Mouse (Mus musculus) heart, postnatal 10 days (tissue): Measurements from ENCODE around the gene Ccdc51. TPM values are rescaled to one million over a fixed set of nuclear protein-coding genes. Genes with fewer than 3 reads are reported as not detected.

Experiments
- DNase-seq, 2 experiments: peaks; one replicate each; pipeline ENCODE4 v3.0.0; 2021
- intact Hi-C: fragments of 180-260 bp; cut with DNase I; formaldehyde crosslinking; loops from one replicate; pipeline ENCODE4 v1.15.1; 2025
- total RNA-seq, 2 experiments: library from RNA; stranded (reverse); gene quantifications; 2 replicates each; pipeline ENCODE4 v1.2.3; 2021

The Ccdc51 gene
- 10 to 100 TPM; 10.3 to 12.4 TPM for total RNA-seq

DNA sequence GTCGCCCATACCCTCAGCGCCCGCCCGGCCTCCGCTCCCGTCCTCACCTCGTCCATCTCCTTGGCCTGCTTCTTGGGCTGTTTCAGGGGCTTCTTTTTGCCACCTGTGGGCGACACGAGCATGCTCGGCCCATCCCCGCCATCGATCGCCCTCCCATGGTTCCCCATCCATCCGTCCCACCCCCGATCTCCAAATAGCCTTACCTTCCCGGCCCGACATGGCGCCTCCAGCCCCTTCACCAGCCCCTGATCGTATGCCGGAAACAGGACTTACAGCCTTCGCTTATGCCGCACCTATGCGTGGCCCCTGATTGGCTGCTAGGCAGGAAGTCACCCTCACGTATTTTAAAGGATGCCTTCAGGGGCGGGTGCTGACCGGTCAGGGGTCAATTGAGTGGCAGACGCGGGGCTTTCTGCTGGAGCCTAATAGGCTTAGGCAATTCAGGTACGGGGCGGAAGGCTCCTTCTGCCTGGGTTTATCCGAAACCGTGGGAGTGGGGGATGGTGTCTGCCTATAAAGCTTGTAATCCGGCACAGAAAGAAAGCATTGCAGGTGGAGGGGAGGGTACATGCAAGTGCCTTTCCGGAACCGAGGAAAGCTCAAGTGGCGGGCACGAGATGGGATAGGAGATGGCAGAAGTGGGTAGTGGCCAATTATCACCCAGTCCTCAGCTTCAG is at the start of gene Ccdc51, which contains the start of gene Tma7:
Gene Ccdc51, plus strand, starts transcription at position 370 of the 677 bp plus-strand sequence.
Gene Tma7, minus strand, starts transcription at position 464 of the 677 bp plus-strand sequence.
- intact Hi-C loops = no loop called here
- DNase-seq = peak; percentile 85 to 89

DNA sequence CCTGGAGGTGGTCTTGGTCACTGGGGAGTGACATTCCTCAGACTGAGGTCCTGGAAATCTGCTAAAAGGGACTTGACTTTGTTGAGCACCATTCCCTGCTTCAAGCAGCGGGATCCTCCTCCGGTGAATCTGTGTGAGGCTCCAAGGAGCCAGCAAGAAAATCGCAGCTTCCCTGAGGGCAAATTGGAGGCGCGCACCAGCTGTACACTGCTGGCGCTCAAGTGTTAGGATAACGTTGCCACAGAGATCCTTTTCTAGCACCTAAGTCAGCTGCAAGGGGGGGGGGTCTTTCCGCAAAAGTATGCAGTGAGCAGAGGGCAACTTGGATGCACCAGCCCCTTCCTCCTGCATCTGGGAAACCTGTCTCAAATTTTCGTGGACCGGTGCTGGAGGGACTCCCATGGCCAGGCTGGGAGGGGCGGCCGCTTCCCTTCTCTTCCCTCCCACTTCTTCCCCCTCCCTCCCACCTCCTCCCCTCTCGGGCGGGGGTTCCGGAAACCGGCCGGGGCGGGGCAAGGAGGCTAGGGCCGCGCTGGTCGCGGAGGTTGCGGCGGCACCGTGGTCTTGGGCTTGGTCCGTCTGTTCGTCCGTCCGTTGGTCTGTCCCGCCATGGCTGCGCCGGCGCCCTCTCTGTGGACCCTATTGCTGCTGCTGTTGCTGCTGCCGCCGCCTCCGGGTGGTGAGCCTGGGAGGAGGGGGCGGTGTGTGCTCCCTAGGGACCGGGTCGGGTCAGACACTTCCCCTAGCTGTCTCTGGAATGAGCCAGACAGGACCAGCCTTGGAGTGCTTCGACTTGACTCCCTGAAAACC is 44.0 kb upstream of the Ccdc51 start, which contains the start of gene Shisa5:
Gene Shisa5, plus strand, starts transcription at position 480 of the 810 bp plus-strand sequence.
- DNase-seq = peak; percentile 86 to 87
- intact Hi-C loops = loop anchor here (1.0 to 5.0 kb wide), 2 partner anchors 21 to 36 kb away; partner anchors contain the start of gene Trex1

DNA sequence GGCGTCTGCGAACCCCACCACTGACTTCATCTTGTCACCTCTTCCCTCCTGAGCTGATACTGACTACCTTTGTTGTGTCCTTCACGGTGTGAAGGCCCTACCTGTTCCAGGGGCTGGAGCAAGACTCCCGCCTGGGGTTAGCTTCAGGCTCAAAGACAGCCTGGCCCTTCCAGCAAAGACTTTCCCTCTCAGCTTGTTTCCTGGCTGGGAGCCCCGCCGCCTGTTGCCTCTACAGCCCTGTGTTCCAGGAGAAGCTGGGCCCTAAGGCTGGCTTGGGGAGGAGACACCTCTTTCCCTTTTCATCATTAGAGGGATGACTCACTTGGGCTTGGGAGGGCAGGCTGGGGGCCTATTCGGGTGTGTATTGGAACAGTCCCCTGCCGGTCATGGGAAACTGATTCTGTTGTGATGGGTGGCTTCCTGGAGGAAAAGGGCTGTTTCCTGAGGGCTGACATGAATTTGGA is 43.4 kb upstream of the Ccdc51 start:
- intact Hi-C loops = loop anchor here (1.0 to 5.0 kb wide), 2 partner anchors 20 to 37 kb away; partner anchors contain the start of gene Trex1
- DNase-seq = peak; percentile 67 to 72

DNA sequence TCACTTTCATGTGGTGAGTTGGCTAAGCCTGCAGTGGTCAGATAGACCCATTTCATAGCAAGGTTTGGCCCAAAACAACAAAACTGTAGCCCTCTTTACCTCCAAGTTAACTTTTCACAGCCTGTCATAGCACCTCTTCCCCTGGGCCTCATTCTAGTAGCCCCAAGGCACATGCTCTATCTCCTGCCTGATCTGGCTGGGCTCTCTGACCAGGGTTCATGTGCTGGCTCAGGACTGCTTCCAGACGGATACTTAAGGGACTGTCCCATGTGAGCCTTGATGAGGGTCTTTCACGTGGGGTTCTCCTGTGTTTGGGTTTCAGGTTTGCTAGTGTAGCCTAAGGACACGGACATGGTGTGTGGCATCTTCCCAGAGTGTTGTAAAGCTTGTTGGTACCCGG is 42.6 kb upstream of the Ccdc51 start:
- intact Hi-C loops = loop anchor here (5.0 kb wide), 1 partner anchor 37 kb away; no protein-coding TSS in a partner anchor

DNA sequence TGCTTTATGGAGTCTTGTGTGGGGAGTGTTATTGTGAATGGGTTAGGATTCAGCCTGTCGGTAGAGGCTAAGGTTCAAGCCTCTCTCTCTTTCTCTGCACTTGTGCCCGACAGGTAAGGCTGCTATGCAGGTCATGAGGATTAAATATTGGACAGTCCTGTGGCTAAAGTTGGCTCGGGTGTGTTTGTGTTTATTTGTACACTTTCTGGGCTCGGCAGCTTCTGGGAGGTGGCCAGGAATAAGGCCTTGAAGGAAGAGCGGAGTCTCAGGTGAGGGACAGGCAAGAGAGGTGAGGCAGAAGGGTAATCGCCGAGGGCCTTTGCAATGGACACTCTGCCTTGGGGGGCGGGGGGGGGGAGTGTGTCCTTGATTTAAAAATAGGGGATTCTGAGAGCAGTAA is 42.1 kb upstream of the Ccdc51 start:
- no peak for DNase-seq
- intact Hi-C loops = no loop called here

More for the DNA sequence above, 42.6 kb upstream of the Ccdc51 start:
- DNase-seq = no peak

DNA sequence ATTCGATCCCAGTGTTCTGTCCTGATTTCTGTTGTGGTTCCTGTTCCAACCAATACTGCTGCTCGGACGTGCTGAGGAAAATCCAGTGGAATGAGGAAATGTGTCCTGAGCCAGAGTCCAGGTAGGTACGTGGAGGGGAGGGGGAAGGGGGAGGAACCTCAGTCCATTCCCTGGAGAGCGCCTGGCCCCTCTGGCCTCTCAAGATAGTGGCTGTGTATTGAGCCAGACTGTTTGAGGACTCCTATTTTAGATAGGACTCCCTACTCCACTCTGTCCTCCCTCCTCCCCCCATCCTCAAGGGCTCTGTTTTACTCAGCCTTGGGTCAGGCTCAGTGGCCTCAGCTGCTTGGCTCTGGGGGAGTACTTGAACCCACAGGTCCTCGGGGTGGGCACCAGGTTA is 41.4 kb upstream of the Ccdc51 start:
- DNase-seq = no peak
- intact Hi-C loops = no loop called here

DNA sequence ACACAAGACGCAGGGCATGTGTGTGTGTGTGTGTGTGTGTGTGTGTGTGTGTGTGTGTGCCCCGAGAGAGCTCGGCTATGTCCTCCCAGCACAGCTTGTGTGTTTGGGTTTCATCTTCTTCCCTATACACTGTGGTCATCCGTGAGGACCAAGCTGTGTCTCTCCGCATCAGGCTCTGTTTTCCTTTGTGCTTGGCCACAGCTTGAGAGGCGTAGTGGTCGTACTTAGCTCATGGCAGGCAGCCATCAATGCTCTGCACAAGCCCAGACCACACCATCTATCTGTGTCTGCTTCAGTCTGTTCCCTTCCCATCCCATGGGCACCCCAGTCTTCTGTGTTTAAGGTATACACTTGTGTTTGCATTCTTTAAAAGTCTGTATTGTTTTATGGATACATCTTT is 40.9 kb upstream of the Ccdc51 start:
- no peak for DNase-seq
- intact Hi-C loops = no loop called here

DNA sequence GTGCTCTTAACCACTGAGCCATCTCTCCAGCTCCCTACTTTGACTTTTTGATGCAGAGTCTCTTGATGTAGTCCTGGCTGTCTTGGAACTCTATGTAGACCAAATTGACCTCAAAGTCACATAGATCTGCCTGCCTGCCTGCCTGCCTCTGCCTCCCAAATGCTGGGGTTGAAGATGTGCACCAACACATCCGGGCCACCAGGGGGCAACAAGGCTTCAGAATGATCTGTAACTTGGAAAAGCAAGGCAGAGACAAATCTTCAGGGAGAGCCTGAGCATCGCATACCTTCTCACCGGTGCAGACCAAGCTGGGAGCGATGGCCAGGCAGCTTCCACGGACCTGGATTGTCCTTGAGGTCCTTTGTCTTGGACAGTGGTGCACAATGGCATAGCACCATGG is 36.0 kb upstream of the Ccdc51 start:
- peak; percentile 61 to 76 for DNase-seq
- intact Hi-C loops = no loop called here

DNA sequence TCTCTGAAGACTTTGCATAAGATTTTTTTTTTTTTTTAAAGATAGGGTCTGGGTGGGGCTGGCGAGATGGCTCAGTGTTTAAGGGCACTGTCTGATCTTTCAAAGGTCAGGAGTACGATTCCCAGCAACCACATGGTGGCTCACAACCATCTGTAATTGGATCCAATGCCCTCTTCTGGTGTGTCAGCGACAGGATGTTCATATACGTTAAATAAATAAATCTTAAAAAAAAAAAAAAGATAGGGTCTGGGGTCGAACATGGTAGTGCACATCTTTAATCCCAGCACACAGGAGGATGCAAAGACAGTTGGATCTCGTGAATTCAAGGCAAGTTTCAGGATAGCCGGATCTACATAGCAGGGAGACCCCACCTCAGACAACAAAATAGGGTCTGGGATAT is 33.0 kb upstream of the Ccdc51 start:
- no peak for DNase-seq
- intact Hi-C loops = no loop called here

DNA sequence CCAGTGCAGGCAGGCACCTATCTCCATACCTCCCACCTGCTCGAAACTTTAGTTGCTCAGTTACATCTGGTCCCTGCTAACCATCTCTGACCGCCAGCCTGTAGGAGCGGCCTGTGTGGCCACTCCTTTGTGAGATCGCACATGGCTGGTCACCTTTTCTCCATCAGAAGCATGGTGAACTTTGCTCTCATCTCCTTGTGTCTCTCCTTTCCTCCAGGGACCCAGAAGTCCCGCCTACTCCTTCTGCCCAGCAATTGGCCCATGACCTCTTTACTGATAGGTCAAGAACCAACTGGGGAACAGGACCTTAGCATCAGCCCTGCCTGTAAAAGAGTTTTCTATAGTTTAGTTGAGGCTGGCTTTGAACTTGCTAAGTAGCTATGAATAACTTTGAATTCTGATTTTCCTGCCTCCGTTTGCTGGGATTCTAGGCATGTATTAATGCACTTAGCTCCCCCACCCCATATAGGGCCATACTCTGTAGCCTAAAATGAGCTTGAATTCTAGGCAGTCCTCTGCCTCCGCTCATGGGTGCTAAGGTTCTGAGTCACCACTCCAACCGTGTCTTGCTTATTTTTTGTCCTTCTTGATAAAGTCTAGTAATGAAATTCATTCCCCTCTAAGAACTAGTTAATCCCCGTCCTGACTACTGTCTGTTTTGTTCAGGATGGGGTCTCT is 32.2 kb upstream of the Ccdc51 start:
- DNase-seq = no peak
- intact Hi-C loops = no loop called here

DNA sequence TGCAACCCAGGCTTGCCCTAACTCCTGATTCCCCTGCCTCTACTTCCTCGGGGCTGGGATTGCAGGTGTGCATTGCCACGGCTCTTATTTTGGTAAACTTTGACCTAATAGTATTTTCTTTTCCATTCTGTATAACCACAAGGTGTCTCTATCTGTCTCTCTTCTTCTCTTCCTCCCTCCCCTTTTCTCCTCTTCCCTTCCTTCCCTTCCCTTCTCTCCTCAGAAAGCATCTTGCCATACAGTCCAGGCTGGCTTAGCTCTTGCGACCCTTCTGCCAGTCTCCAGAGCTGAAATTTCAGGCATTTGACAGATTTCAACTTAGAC is 31.7 kb upstream of the Ccdc51 start:
- no peak for DNase-seq

DNA sequence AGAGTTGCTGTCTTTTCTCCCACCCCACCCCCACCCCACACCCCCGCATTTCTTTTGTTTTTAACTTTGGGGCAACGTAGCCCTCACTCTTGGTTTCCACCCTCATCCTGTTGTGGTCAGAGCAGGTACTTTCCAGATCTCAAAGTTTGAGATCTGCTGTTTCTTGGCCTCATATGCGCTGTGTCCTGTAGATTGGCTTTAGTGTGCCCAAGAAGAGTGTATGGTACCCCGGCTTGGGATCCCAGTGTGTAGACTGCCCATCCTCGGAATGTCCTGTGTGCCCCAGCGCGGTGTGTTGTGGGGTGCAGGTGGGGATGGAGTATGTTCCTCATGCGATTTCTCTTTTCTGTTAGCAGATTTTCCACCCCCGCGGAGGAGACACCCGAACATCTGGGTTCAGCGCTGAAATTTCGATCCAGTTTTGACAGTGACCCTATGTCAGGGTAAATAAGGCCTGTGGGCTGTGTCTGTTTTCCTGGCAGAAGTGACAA is 31.2 kb upstream of the Ccdc51 start:
- no peak for DNase-seq
- intact Hi-C loops = no loop called here

More for the DNA sequence above, 31.7 kb upstream of the Ccdc51 start:
- intact Hi-C loops = no loop called here

DNA sequence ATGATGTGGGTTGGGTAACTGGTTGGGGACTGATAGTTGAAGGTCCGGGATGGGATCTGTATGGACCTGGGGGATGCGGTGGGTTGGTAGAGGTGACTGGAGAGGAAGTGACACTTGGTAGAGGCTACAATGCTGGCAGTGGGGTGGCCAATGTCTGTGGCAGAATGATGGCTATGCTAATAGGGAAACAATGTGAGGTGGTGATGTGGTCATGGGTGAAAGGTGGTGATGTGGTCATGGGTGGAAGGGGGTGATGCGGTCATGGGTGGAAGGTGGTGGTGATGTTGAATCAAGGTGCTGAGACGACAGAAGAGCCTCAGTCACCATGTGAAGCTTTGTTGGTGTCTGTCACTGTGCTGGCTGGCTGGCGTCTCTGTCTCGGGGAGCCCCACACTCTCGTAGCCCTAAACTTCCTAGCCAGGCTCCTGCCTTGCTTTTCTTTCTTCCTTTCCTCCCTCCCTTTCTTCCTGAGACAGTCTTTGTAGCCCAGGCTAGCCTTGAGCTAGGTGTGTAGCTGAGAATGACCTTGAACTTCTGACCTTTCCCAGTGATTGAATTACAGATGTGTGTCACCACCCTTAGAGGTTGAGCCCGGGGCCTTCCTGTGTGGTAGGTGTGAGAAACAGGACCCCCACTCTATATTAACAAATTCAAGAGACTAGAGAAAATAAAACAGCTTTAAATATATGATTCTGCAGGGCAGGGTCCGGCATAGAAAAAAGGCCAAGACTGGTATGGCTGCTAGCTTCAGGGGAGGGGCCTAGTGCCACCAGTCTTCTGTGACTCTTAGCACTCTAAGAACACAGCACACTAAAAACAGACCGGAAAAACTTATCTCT is 30.4 kb upstream of the Ccdc51 start:
- no peak for DNase-seq
- intact Hi-C loops = no loop called here

DNA sequence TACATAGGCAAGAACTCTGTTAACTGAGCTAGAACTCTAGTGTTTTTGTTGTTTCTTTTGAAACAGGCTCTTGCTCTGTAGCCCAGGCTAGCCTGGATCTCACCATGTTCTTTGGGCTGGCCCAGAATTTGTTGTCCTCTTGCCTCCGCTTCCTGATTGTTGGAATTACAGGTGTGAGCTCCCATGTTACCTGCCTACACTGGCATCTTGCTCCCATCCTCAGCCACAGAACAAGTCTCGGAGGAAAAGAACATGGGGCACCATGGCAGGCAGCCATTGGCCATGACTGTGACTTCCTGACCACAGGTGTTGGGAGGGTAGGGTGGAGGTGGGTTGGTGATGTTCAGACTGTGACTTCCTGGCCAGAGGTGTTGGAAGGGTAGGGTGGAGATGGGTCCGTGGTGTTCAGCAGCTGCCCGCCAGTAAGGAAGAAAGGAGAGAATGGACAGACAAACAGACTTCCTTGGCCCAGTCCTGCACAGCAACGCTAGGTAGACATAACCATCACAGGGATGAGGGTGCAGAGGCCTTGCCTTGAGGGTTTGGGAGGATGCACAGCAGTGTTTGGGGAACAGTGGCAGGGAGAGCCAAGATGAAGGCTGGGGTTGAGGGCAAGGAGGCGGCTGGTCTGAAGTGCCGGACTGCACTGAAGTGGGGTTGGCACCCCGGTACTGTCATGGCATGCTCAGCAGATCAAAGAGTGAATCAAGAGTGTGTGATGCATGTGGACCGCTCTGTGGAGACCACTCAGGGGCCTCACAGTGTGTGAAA is 29.6 kb upstream of the Ccdc51 start:
- no peak for DNase-seq
- intact Hi-C loops = no loop called here

DNA sequence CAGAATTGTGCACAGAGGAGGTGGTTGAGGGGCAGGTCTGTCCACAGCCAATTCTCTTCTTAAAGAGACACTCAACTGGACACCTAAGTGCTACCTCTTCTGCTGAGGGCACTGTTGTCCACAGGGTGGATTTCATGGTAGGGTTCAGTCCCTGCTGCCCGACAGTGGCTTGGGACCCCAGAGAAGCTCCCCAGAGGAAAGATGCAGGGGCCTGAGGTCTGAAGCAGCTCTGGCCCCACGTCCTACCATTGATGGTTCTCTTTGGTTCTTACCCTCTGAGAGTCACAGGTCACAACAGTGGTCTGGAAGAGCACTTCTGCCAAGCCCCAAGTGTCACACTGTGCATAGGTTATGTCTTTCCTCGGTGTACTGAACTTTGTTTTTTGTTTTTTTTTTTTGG is 28.9 kb upstream of the Ccdc51 start:
- intact Hi-C loops = no loop called here
- no peak for DNase-seq

DNA sequence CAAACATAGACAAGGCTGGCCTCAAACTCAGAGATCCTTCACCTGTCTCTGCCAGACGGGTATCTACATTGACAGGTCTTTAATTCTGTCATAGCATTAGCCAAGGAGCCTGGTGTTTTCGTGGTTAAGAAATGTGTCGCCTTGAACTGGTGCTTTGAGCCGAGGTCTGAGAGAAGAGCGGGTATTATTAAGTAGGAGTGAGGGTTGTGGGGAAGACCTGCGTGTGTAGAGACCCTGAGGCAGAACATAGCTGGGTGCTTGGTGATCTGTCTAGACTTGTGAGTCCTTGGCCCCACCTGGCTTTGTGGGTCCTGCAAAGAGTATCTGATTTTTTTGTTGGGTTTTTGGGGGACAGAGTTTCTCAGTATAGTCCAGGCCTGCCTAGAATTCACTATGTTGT is 28.4 kb upstream of the Ccdc51 start:
- intact Hi-C loops = no loop called here
- DNase-seq = no peak

DNA sequence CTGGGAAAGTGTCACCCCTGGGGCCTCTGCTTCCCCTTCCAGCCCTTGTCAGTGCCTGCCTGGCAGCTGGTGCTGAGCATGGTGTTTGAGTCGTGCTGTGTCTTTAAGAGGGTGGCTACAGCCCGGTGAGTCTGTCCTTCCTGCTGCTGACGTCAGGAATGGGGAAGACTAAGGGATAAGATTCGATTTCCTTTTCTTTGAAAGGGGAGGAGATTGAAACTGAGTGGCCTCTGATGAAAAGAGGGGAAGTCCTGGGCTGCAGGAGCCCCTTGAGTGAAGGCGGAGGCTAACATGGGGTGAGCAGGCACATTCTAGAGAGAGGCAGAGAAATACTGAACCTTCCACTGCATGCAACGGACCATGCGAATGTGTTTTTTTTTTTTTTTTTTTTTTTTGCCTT is 27.6 kb upstream of the Ccdc51 start:
- intact Hi-C loops = no loop called here
- peak; percentile 75 to 77 for DNase-seq

DNA sequence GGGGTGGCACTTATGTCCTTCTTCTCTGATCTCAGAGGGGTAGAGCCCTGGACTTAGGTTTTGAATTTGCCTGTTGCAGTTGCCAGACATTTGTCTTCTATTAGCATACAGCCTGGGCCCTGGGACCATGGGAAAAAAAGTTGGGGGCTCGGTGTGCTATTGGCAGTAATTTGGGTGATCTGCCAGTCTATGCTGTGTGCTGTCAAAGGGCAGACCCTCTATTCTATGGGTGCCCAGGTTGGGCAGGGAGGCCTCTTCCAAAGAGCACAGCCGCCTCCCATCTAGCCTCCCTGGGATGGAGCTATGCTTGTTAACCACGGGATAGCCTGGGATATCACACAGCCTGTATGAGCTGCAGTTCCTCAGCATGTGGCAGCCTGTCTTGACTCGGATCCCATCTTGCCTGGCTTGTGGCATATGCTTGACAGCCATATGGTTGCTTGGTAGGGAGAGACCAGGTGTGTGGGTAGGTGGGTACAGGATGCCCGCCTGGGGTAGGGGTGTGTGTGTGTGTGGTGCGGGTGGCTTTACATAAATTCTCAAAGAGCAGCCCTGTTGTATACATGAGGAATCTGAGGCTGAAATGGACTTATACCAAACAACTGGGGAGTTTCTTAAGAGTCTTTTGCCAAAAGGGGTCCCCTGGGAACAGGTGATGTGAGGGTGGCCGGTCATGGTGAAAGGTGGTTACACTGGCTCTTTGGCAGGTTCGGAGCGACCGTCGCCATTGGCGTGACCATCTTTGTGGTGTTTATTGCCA is 26.8 kb upstream of the Ccdc51 start:
- intact Hi-C loops = no loop called here

More for the DNA sequence above, 26.8 kb upstream of the Ccdc51 start:
- no peak for DNase-seq
